In the genomic region with DNA sequence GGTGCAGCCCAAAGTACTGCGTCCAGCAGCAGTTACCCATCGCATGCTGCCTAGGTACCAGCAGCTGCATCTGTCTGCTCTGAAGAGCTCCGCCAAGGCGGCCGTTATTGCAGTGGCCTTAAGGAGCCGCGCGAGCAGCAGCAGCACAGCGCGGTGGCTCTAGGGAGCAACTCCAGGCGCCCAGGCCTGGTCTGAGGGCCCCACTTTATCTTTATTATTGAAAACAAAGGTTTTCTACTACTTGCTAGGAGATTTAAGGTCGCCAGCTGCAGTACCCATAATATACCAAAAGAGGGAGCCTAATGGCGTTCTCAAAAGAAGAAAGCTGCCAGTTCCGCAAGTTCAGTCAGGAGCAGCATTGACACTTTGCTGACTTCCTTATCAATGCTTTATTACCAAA, we compare ENCODE assay signal across 9 mouse cellular contexts. TPM values are rescaled to one million over a fixed set of nuclear protein-coding genes. Genes with fewer than 3 reads are reported as not detected.
A peak's percentile ranks its signal among the peaks of the same experiment; 100 is the strongest.
DNase-seq lines count a peak whose midpoint lies in the region; ATAC-seq and TF ChIP-seq lines count a peak whose summit lies in the region.
"Had no signal": no experiment of that assay in that cellular context is flagged by ENCODE, and none has a peak within 500 bp of the region (broad histone marks: within the 10 kb centered on the region; RNA-seq: fewer than 3 reads in every experiment).

No protein-coding gene starts in this region.

- no peak overlapping the region for H3K27ac ChIP-seq in midbrain, embryonic 10.5 days (replicated peaks)
- H3K27ac ChIP-seq in midbrain, embryonic 11.5 days (ENCODE audit: low read depth, low read length), result no peak overlapping the region
- H3K27ac ChIP-seq in embryonic facial prominence, embryonic 11.5 days (replicated peaks; ENCODE audit: low read depth, low read length), result no peak overlapping the region
- H3K27ac ChIP-seq in hindbrain, embryonic 16.5 days (ENCODE audit: low read depth, low read length), result no peak overlapping the region
- no peak overlapping the region for H3K27ac ChIP-seq in lung, postnatal 0 days (ENCODE audit: low read length)

- no peak overlapping the region for H3K4me3 ChIP-seq in midbrain, embryonic 10.5 days
- no peak overlapping the region for H3K4me3 ChIP-seq in midbrain, embryonic 11.5 days (ENCODE audit: low read depth, low read length)
- H3K4me3 ChIP-seq in embryonic facial prominence, embryonic 11.5 days (ENCODE audit: low read depth, low read length), result no peak overlapping the region
- no peak overlapping the region for H3K4me3 ChIP-seq in hindbrain, embryonic 16.5 days (ENCODE audit: low read length)
- no peak overlapping the region for H3K4me3 ChIP-seq in lung, postnatal 0 days (ENCODE audit: low read depth, low read length)
- H3K4me3 ChIP-seq: erythroblast, embryonic 14.5 days had no signal

- no peak for ATAC-seq in midbrain, embryonic 11.5 days (ENCODE audit: low FRiP score)
- ATAC-seq in embryonic facial prominence, embryonic 11.5 days (replicated peaks; ENCODE audit: insufficient number of reproducible peaks, low FRiP score, low TSS enrichment, low read depth), result no peak
- ATAC-seq in hindbrain, embryonic 16.5 days, result peak; percentile 60
- ATAC-seq in lung, postnatal 0 days, result peak; percentile 19; the same call in 1 of the 2 replicates
- ATAC-seq in erythroid progenitor cell, adult 5-6 weeks (replicated peaks; ENCODE audit: low FRiP score, poor library complexity, severe bottlenecking), result no peak

- peak; percentile 46 for DNase-seq in midbrain, embryonic 10.5 days (ENCODE audit: low spot score)
- DNase-seq in midbrain, embryonic 11.5 days (ENCODE audit: low spot score, missing footprints), result no peak
- DNase-seq in adrenal gland, adult 2 months, result peak; percentile 41
- DNase-seq in embryonic facial prominence, embryonic 11.5 days (ENCODE audit: low spot score), result peak; percentile 80
- DNase-seq in lung, postnatal 0 days (ENCODE audit: low spot score), result peak; percentile 76
- peak; percentile 77 for DNase-seq in retina, embryonic 14.5 days (ENCODE audit: low spot score)

- H3K9ac ChIP-seq in midbrain, embryonic 11.5 days (ENCODE audit: low read length), result no peak overlapping the region
- H3K9ac ChIP-seq in embryonic facial prominence, embryonic 11.5 days (replicated peaks; ENCODE audit: low read length), result no peak overlapping the region
- no peak overlapping the region for H3K9ac ChIP-seq in hindbrain, embryonic 16.5 days (ENCODE audit: low read depth, low read length)
- no peak overlapping the region for H3K9ac ChIP-seq in lung, postnatal 0 days (replicated peaks; ENCODE audit: low read depth)

- no peaks in the 10 kb centered on the region for H3K9me3 ChIP-seq in midbrain, embryonic 10.5 days (replicated peaks)
- H3K9me3 ChIP-seq in midbrain, embryonic 11.5 days (ENCODE audit: control insufficient read depth, low read length), result no peaks in the 10 kb centered on the region
- H3K9me3 ChIP-seq in embryonic facial prominence, embryonic 11.5 days (replicated peaks; ENCODE audit: control insufficient read depth, low read length), result no peaks in the 10 kb centered on the region
- H3K9me3 ChIP-seq in hindbrain, embryonic 16.5 days (ENCODE audit: control insufficient read depth, low read length), result no peaks in the 10 kb centered on the region
- no peaks in the 10 kb centered on the region for H3K9me3 ChIP-seq in lung, postnatal 0 days (ENCODE audit: low read length)

- H3K4me1 ChIP-seq in midbrain, embryonic 10.5 days, result no peaks in the 10 kb centered on the region
- H3K4me1 ChIP-seq in midbrain, embryonic 11.5 days (ENCODE audit: control insufficient read depth, insufficient read depth, low read length), result 0 out of 2 replicates have a peak, but pooled peaks cover 2% of the 10 kb centered on the region
- H3K4me1 ChIP-seq in embryonic facial prominence, embryonic 11.5 days (ENCODE audit: control insufficient read depth, insufficient read depth, low read length), result no peaks in the 10 kb centered on the region
- peaks cover 3% of the 10 kb centered on the region; the same call in 1 of the 2 replicates for H3K4me1 ChIP-seq in hindbrain, embryonic 16.5 days (ENCODE audit: control insufficient read depth, insufficient read depth, low read depth, low read length)
- no peaks in the 10 kb centered on the region; the same call in 1 of the 2 replicates for H3K4me1 ChIP-seq in lung, postnatal 0 days (ENCODE audit: insufficient read depth, low read depth, low read length)

- WGBS in midbrain, embryonic 10.5 days, result 73% methylated on average over 14 of the region's 14 CpGs
- WGBS in midbrain, embryonic 11.5 days, result 67% methylated on average over 14 of the region's 14 CpGs
- WGBS in embryonic facial prominence, embryonic 11.5 days, result 66% methylated on average over 14 of the region's 14 CpGs
- WGBS in hindbrain, embryonic 16.5 days, result 66% methylated on average over 14 of the region's 14 CpGs
- 49% methylated on average over 14 of the region's 14 CpGs for WGBS in lung, postnatal 0 days

- no peak for TF ChIP-seq EP300 in lung, postnatal 0 days (IDR thresholded peaks at IDR 0.05)

- peak; percentile 77 for TF ChIP-seq CTCF in lung, postnatal 0 days (IDR thresholded peaks at IDR 0.05)

- no peak overlapping the region for H3K4me2 ChIP-seq in midbrain, embryonic 11.5 days
- H3K4me2 ChIP-seq in embryonic facial prominence, embryonic 11.5 days (ENCODE audit: low read depth, low read length), result no peak overlapping the region
- H3K4me2 ChIP-seq in hindbrain, embryonic 16.5 days (ENCODE audit: low read length), result no peak overlapping the region
- no peak overlapping the region for H3K4me2 ChIP-seq in lung, postnatal 0 days (replicated peaks; ENCODE audit: low read depth, low read length)

- no peaks in the 10 kb centered on the region for H3K27me3 ChIP-seq in midbrain, embryonic 10.5 days (ENCODE audit: low read depth, poor library complexity, severe bottlenecking)
- H3K27me3 ChIP-seq in midbrain, embryonic 11.5 days (ENCODE audit: control insufficient read depth, insufficient read depth, low read length), result no peaks in the 10 kb centered on the region
- H3K27me3 ChIP-seq in embryonic facial prominence, embryonic 11.5 days (ENCODE audit: control insufficient read depth, insufficient read depth, low read length), result no peaks in the 10 kb centered on the region
- no peaks in the 10 kb centered on the region for H3K27me3 ChIP-seq in hindbrain, embryonic 16.5 days (replicated peaks; ENCODE audit: control insufficient read depth, insufficient read depth, low read length)
- H3K27me3 ChIP-seq in lung, postnatal 0 days (replicated peaks; ENCODE audit: insufficient read depth, low read length), result no peaks in the 10 kb centered on the region

- peaks cover 43% of the 10 kb centered on the region for H3K36me3 ChIP-seq in midbrain, embryonic 10.5 days
- peaks cover 4% of the 10 kb centered on the region; the same call in 1 of the 2 replicates for H3K36me3 ChIP-seq in midbrain, embryonic 11.5 days (ENCODE audit: control insufficient read depth, insufficient read depth, low read length)
- H3K36me3 ChIP-seq in embryonic facial prominence, embryonic 11.5 days (replicated peaks; ENCODE audit: control insufficient read depth, insufficient read depth, low read depth, low read length), result no peaks in the 10 kb centered on the region
- H3K36me3 ChIP-seq in hindbrain, embryonic 16.5 days (ENCODE audit: control insufficient read depth, insufficient read depth, low read length), result no peaks in the 10 kb centered on the region
- H3K36me3 ChIP-seq in lung, postnatal 0 days (ENCODE audit: insufficient read depth, low read length), result no peaks in the 10 kb centered on the region

RNA-seq across cellular contexts. Expression of a gene that starts 24.1 kb away (rescaled TPM):
- polyA plus RNA-seq in midbrain, embryonic 10.5 days (2016; fragmentation: Nextera tagmentation; extraction: Ambion mirVana), result 5.7 and 7.6 TPM in 2 replicates
- polyA plus RNA-seq in midbrain, embryonic 11.5 days (2014; fragmentation: Nextera tagmentation; extraction: Ambion mirVana), result 12.3 and 13.2 TPM in 2 replicates
- total RNA-seq in adrenal gland, adult 2 months (2021), result 10 to 100 TPM; 18.4 to 26.0 TPM
- polyA plus RNA-seq in adrenal gland, adult 2 months (2012; rRNA removed), result 46.5 and 52.4 TPM in 2 replicates
- polyA plus RNA-seq in embryonic facial prominence, embryonic 11.5 days (2014; fragmentation: Nextera tagmentation; extraction: Ambion mirVana), result 10.4 and 11.4 TPM in 2 replicates
- polyA plus RNA-seq in hindbrain, embryonic 16.5 days (2015; fragmentation: Nextera tagmentation; extraction: Ambion mirVana), result 11.2 and 12.4 TPM in 2 replicates
- 4.4 and 5.0 TPM in 2 replicates for polyA plus RNA-seq in lung, postnatal 0 days (2015; fragmentation: Nextera tagmentation; extraction: Ambion mirVana)
- total RNA-seq in erythroid progenitor cell, adult 5-6 weeks (2015; ENCODE audit: low replicate concordance), result 1.1 TPM in 1 of 2 replicates, not detected in the other
- total RNA-seq in erythroid progenitor cell, adult 5-6 weeks (2017; ENCODE audit: low replicate concordance), result 0.39 TPM in 1 of 2 replicates, not detected in the other

RNA-seq across cellular contexts. Expression of a gene that starts 41.6 kb away (rescaled TPM):
- polyA plus RNA-seq in midbrain, embryonic 10.5 days (2016; fragmentation: Nextera tagmentation; extraction: Ambion mirVana), result 306 and 368 TPM in 2 replicates
- 371 and 383 TPM in 2 replicates for polyA plus RNA-seq in midbrain, embryonic 11.5 days (2014; fragmentation: Nextera tagmentation; extraction: Ambion mirVana)
- total RNA-seq in adrenal gland, adult 2 months (2021), result 100 to 1,000 TPM; 133 to 151 TPM
- 115 and 137 TPM in 2 replicates for polyA plus RNA-seq in adrenal gland, adult 2 months (2012; rRNA removed)
- 148 and 156 TPM in 2 replicates for polyA plus RNA-seq in embryonic facial prominence, embryonic 11.5 days (2014; fragmentation: Nextera tagmentation; extraction: Ambion mirVana)
- 693 and 702 TPM in 2 replicates for polyA plus RNA-seq in hindbrain, embryonic 16.5 days (2015; fragmentation: Nextera tagmentation; extraction: Ambion mirVana)
- 122 and 132 TPM in 2 replicates for polyA plus RNA-seq in lung, postnatal 0 days (2015; fragmentation: Nextera tagmentation; extraction: Ambion mirVana)
- total RNA-seq in erythroid progenitor cell, adult 5-6 weeks (2015; ENCODE audit: low replicate concordance), result 110 and 116 TPM in 2 replicates
- 55.3 and 60.5 TPM in 2 replicates for total RNA-seq in erythroid progenitor cell, adult 5-6 weeks (2017; ENCODE audit: low replicate concordance)

RNA-seq across cellular contexts. Expression of a gene that starts 52.3 kb away (rescaled TPM):
- polyA plus RNA-seq in midbrain, embryonic 10.5 days (2016; fragmentation: Nextera tagmentation; extraction: Ambion mirVana), result 5.3 and 5.8 TPM in 2 replicates
- 6.3 and 8.5 TPM in 2 replicates for polyA plus RNA-seq in midbrain, embryonic 11.5 days (2014; fragmentation: Nextera tagmentation; extraction: Ambion mirVana)
- total RNA-seq in adrenal gland, adult 2 months (2021), result 100 to 1,000 TPM in 1 of 2 experiments, 10 to 100 TPM in 1; 94.1 to 107 TPM
- 10.9 and 14.4 TPM in 2 replicates for polyA plus RNA-seq in adrenal gland, adult 2 months (2012; rRNA removed)
- 9.4 and 11.9 TPM in 2 replicates for polyA plus RNA-seq in embryonic facial prominence, embryonic 11.5 days (2014; fragmentation: Nextera tagmentation; extraction: Ambion mirVana)
- 5.7 and 5.8 TPM in 2 replicates for polyA plus RNA-seq in hindbrain, embryonic 16.5 days (2015; fragmentation: Nextera tagmentation; extraction: Ambion mirVana)
- polyA plus RNA-seq in lung, postnatal 0 days (2015; fragmentation: Nextera tagmentation; extraction: Ambion mirVana), result 20.0 and 21.6 TPM in 2 replicates
- total RNA-seq in erythroid progenitor cell, adult 5-6 weeks (2015; ENCODE audit: low replicate concordance), result 36.8 and 46.9 TPM in 2 replicates
- 49.4 and 53.0 TPM in 2 replicates for total RNA-seq in erythroid progenitor cell, adult 5-6 weeks (2017; ENCODE audit: low replicate concordance)

RNA-seq across cellular contexts. Expression of a gene that starts 58.7 kb away (rescaled TPM):
- polyA plus RNA-seq in midbrain, embryonic 10.5 days (2016; fragmentation: Nextera tagmentation; extraction: Ambion mirVana), result 43.1 and 51.7 TPM in 2 replicates
- 23.2 and 25.3 TPM in 2 replicates for polyA plus RNA-seq in midbrain, embryonic 11.5 days (2014; fragmentation: Nextera tagmentation; extraction: Ambion mirVana)
- total RNA-seq in adrenal gland, adult 2 months (2021), result 10 to 100 TPM; 17.5 to 25.5 TPM
- 18.3 and 18.8 TPM in 2 replicates for polyA plus RNA-seq in adrenal gland, adult 2 months (2012; rRNA removed)
- polyA plus RNA-seq in embryonic facial prominence, embryonic 11.5 days (2014; fragmentation: Nextera tagmentation; extraction: Ambion mirVana), result 22.4 and 24.8 TPM in 2 replicates
- polyA plus RNA-seq in hindbrain, embryonic 16.5 days (2015; fragmentation: Nextera tagmentation; extraction: Ambion mirVana), result 23.4 and 34.0 TPM in 2 replicates
- 16.1 and 17.2 TPM in 2 replicates for polyA plus RNA-seq in lung, postnatal 0 days (2015; fragmentation: Nextera tagmentation; extraction: Ambion mirVana)
- 4.2 TPM in 1 of 2 replicates, not detected in the other for total RNA-seq in erythroid progenitor cell, adult 5-6 weeks (2015; ENCODE audit: low replicate concordance)
- 0.15 and 2.2 TPM in 2 replicates for total RNA-seq in erythroid progenitor cell, adult 5-6 weeks (2017; ENCODE audit: low replicate concordance)

Comparison
In these comparisons a context has a peak if more than half of its experiments do, and no peak if none do; other contexts are left out.
1. ATAC-seq: peak in hindbrain, embryonic 16.5 days (single experiment) and lung, postnatal 0 days (single experiment); none in midbrain, embryonic 11.5 days (single experiment), embryonic facial prominence, embryonic 11.5 days (single experiment) and erythroid progenitor cell, adult 5-6 weeks (single experiment).